Comparison of ENCODE assay signal across 9 mouse cellular contexts in genomic region chr7:119515492-119516271, GRCm38 (mm10). TPM values are rescaled to one million over a fixed set of nuclear protein-coding genes. Genes with fewer than 3 reads are reported as not detected.
DNase-seq lines count a peak whose midpoint lies in the region; ATAC-seq and TF ChIP-seq lines count a peak whose summit lies in the region.
"Had no signal": no experiment of that assay in that cellular context is flagged by ENCODE, and none has a peak within 500 bp of the region (broad histone marks: within the 10 kb centered on the region; RNA-seq: fewer than 3 reads in every experiment).

No protein-coding gene starts in this region.

- no peaks in the 10 kb centered on the region for H3K36me3 ChIP-seq in kidney, embryonic 14.5 days (ENCODE audit: control insufficient read depth, insufficient read depth, low read length)
- no peaks in the 10 kb centered on the region for H3K36me3 ChIP-seq in hindbrain, embryonic 10.5 days
- H3K36me3 ChIP-seq: liver, embryonic 15.5 days had no signal

- H3K4me2 ChIP-seq in kidney, embryonic 14.5 days (replicated peaks; ENCODE audit: low read depth, low read length) = no peak overlapping the region
- H3K4me2 ChIP-seq: liver, embryonic 15.5 days had no signal

- no peak overlapping the region for H3K9ac ChIP-seq in kidney, embryonic 14.5 days (ENCODE audit: low read depth, low read length)
- H3K9ac ChIP-seq: liver, embryonic 15.5 days had no signal

- no peaks in the 10 kb centered on the region for H3K27me3 ChIP-seq in kidney, embryonic 14.5 days (ENCODE audit: control insufficient read depth, insufficient read depth, low read length)
- H3K27me3 ChIP-seq in hindbrain, embryonic 10.5 days (ENCODE audit: insufficient read depth, poor library complexity, severe bottlenecking) = no peaks in the 10 kb centered on the region
- H3K27me3 ChIP-seq: liver, embryonic 15.5 days had no signal

- peak; percentile 61 for DNase-seq in kidney, adult 18-20 months
- DNase-seq in MEL-GATA-1-ER (ENCODE audit: extremely low read depth, low read depth) = peak; percentile 28
- peak; percentile 24 for DNase-seq in cerebellum, adult 9-11 months
- DNase-seq in hindbrain, embryonic 10.5 days (ENCODE audit: low spot score) = peak; percentile 15
- peak; percentile 40 to 46 for DNase-seq in left cerebral cortex, adult 2 months (ENCODE audit: extremely low spot score in 1 of 2, low spot score in 2 of 2)
- DNase-seq in retina, embryonic 14.5 days (ENCODE audit: low spot score) = peak; percentile 82
- no peak for DNase-seq in gastrocnemius, postnatal 14 days

- no peaks in the 10 kb centered on the region for H3K4me1 ChIP-seq in kidney, embryonic 14.5 days (ENCODE audit: control insufficient read depth, insufficient read depth, low read length)
- H3K4me1 ChIP-seq in hindbrain, embryonic 10.5 days (replicated peaks) = no peaks in the 10 kb centered on the region
- H3K4me1 ChIP-seq: liver, embryonic 15.5 days had no signal

- WGBS in kidney, embryonic 14.5 days = 61% methylated on average over 10 of the region's 10 CpGs
- WGBS in hindbrain, embryonic 10.5 days = 73% methylated on average over 10 of the region's 10 CpGs

- peak; percentile 78 for TF ChIP-seq CTCF in left cerebral cortex, adult 2 months (IDR thresholded peaks at IDR 0.05)

- intact Hi-C loops in left cerebral cortex, adult 2 months (cut with DNase I) = loop anchor here (1.0 to 10.0 kb wide), 3 partner anchors 63 to 504 kb away; partner anchors contain the start of gene Gpr139
- intact Hi-C loops in gastrocnemius, postnatal 14 days (cut with DNase I; ENCODE audit: low total_unique reads) = loop anchor here (10.0 kb wide), 1 partner anchor 501 kb away; no protein-coding TSS in a partner anchor

- H3K4me3 ChIP-seq in kidney, embryonic 14.5 days (ENCODE audit: low read length) = no peak overlapping the region
- no peak overlapping the region for H3K4me3 ChIP-seq in hindbrain, embryonic 10.5 days
- no peak overlapping the region for H3K4me3 ChIP-seq in left cerebral cortex, adult 2 months
- H3K4me3 ChIP-seq: liver, embryonic 15.5 days had no signal

- ATAC-seq in kidney, embryonic 14.5 days (ENCODE audit: low FRiP score, low TSS enrichment) = no peak; the same call in 1 of the 2 replicates

- no peaks in the 10 kb centered on the region for H3K9me3 ChIP-seq in kidney, embryonic 14.5 days (ENCODE audit: control insufficient read depth, low read length)
- no peaks in the 10 kb centered on the region for H3K9me3 ChIP-seq in hindbrain, embryonic 10.5 days
- H3K9me3 ChIP-seq: liver, embryonic 15.5 days had no signal

- no peak overlapping the region for H3K27ac ChIP-seq in kidney, embryonic 14.5 days (ENCODE audit: low read depth, low read length)
- no peak overlapping the region for H3K27ac ChIP-seq in hindbrain, embryonic 10.5 days
- no peak overlapping the region for H3K27ac ChIP-seq in left cerebral cortex, adult 2 months
- H3K27ac ChIP-seq: liver, embryonic 15.5 days had no signal

RNA-seq across cellular contexts. Expression of gene Acsm5, which starts 3.6 kb away (rescaled TPM):
- polyA plus RNA-seq in kidney, embryonic 14.5 days (2014; fragmentation: Nextera tagmentation; extraction: Ambion mirVana) = 0.11 and 0.19 TPM in 2 replicates
- not detected in 2 replicates for polyA plus RNA-seq in hindbrain, embryonic 10.5 days (2016; fragmentation: Nextera tagmentation; extraction: Ambion mirVana)
- total RNA-seq in left cerebral cortex, adult 2 months (2021) = under 1 TPM; 0.41 to 0.77 TPM
- not detected for total RNA-seq in gastrocnemius, postnatal 14 days (2021)

RNA-seq across cellular contexts. Expression of gene Pdilt, which starts 7.6 kb away (rescaled TPM):
- not detected in 2 replicates for polyA plus RNA-seq in kidney, embryonic 14.5 days (2014; fragmentation: Nextera tagmentation; extraction: Ambion mirVana)
- polyA plus RNA-seq in hindbrain, embryonic 10.5 days (2016; fragmentation: Nextera tagmentation; extraction: Ambion mirVana) = not detected in 2 replicates
- not detected for total RNA-seq in left cerebral cortex, adult 2 months (2021)
- total RNA-seq in gastrocnemius, postnatal 14 days (2021) = not detected
- polyA plus RNA-seq: liver, embryonic 15.5 days had no signal

RNA-seq across cellular contexts. Expression of gene Umod, which starts 36.6 kb away (rescaled TPM):
- polyA plus RNA-seq in kidney, embryonic 14.5 days (2014; fragmentation: Nextera tagmentation; extraction: Ambion mirVana) = 1.2 and 1.7 TPM in 2 replicates
- polyA plus RNA-seq in hindbrain, embryonic 10.5 days (2016; fragmentation: Nextera tagmentation; extraction: Ambion mirVana) = 0.14 TPM in 1 of 2 replicates, not detected in the other
- not detected for total RNA-seq in left cerebral cortex, adult 2 months (2021)
- not detected for total RNA-seq in gastrocnemius, postnatal 14 days (2021)
- polyA plus RNA-seq: liver, embryonic 15.5 days had no signal

RNA-seq across cellular contexts. Expression of gene Acsm2, which starts 38.5 kb away (rescaled TPM):
- 4.6 and 10.4 TPM in 2 replicates for polyA plus RNA-seq in kidney, embryonic 14.5 days (2014; fragmentation: Nextera tagmentation; extraction: Ambion mirVana)
- not detected in 2 replicates for polyA plus RNA-seq in hindbrain, embryonic 10.5 days (2016; fragmentation: Nextera tagmentation; extraction: Ambion mirVana)
- total RNA-seq in left cerebral cortex, adult 2 months (2021) = not detected
- not detected for total RNA-seq in gastrocnemius, postnatal 14 days (2021)
- polyA plus RNA-seq: liver, embryonic 15.5 days had no signal

RNA-seq across cellular contexts. Expression of gene Gp2, which starts 56.6 kb away (rescaled TPM):
- polyA plus RNA-seq in kidney, embryonic 14.5 days (2014; fragmentation: Nextera tagmentation; extraction: Ambion mirVana) = not detected in 2 replicates
- not detected in 2 replicates for polyA plus RNA-seq in hindbrain, embryonic 10.5 days (2016; fragmentation: Nextera tagmentation; extraction: Ambion mirVana)
- total RNA-seq in left cerebral cortex, adult 2 months (2021) = not detected
- not detected for total RNA-seq in gastrocnemius, postnatal 14 days (2021)
- polyA plus RNA-seq: liver, embryonic 15.5 days had no signal
